Mouse (Mus musculus): ENCODE results near the gene Hectd1.

DNA sequence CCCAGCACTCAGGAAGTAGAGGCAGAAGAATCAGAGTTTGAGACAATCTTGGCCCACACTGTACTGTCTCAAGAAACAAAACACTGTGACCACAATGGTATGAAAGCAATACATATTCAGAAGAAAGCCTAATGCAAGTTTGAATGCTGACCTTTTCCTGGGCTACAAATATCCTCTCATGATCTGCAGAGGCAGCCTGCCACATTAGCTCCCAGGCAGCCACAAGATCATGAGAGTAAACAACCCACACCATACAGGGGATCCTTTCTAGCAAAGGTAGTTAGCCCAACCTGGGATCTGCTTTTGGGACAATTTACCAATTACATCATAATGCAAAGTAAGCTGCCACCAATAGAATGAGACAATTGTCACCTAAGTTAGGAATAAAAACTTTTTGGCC lies 18.8 kb downstream of the Hectd1 start:
- no peak for TF ChIP-seq CTCF (IDR thresholded peaks at IDR 0.05; ENCODE audit: low read depth)
- TF ChIP-seq EP300 (optimal IDR thresholded peaks at IDR 0.05) = no peak
